Mouse (Mus musculus) stomach, postnatal 0 days (tissue): ENCODE results near the gene Card11.

Source experiments
- CTCF ChIP-seq: IDR thresholded peaks from 2 replicates; pipeline ENCODE4 v1.5.1; 2016; ENCODE audit warnings: antibody characterized with exemption, low read depth, mild to moderate bottlenecking, moderate library complexity
- EP300 ChIP-seq: optimal IDR thresholded peaks from 2 replicates; pipeline ENCODE3; 2016; ENCODE audit warnings: antibody characterized with exemption

DNA sequence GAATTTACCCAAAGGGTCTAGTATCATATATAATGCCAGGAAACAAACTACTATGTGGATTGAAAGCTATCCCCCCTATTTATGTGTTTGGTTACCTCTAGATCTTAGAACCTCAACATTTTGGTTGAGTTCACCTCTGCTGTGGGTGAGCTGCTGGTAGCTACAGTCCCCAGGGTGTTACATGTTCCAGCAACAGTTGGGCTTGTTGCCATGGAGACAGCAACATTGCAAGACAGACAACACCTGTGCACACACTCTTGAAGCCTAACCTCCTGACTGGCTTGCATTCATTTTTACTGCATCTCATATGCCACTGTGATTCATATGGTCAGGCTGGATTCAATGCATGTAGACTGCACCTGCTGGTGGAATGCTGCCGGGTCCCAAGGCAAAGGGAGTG, 32.6 kb upstream of the Card11 start:
- TF ChIP-seq CTCF: no peak
- no peak for TF ChIP-seq EP300
